ENCODE assay signal across 17 mouse cellular contexts in the genomic region with DNA sequence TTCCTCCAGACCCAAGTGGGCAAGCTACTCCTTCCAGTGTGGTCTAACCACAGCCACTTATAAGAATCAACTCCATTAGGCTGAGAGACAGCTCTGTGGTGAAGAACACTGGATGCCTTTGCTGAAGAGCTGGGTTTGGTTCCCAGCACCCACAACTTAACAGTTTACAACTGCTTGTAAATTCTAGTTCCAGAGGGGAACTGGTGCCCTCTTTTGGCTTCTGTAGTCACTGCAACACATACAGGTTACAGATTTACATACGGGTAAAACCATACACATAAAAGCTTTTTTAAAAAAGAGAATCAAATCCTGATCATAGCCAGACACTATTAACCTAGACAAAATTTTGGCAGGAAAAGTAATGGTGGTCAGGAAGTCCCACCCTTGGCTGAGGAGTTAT. TPM values are rescaled to one million over a fixed set of nuclear protein-coding genes. Genes with fewer than 3 reads are reported as not detected.
A peak's percentile ranks its signal among the peaks of the same experiment; 100 is the strongest.
DNase-seq lines count a peak whose midpoint lies in the region; ATAC-seq and TF ChIP-seq lines count a peak whose summit lies in the region.
"Had no signal": no experiment of that assay in that cellular context is flagged by ENCODE, and none has a peak within 500 bp of the region (broad histone marks: within the 10 kb centered on the region; RNA-seq: fewer than 3 reads in every experiment).

No protein-coding gene starts in this region.

- H3K4me1 ChIP-seq in kidney, postnatal 0 days (replicated peaks; ENCODE audit: insufficient read depth, low read length): 0 out of 2 replicates have a peak, but pooled peaks cover 11% of the 10 kb centered on the region
- H3K4me1 ChIP-seq in neural tube, embryonic 15.5 days: peaks cover 18% of the 10 kb centered on the region
- H3K4me1 ChIP-seq: intestine, embryonic 15.5 days; liver, embryonic 15.5 days; stomach, embryonic 15.5 days had no signal

- no peaks in the 10 kb centered on the region for H3K9me3 ChIP-seq in kidney, postnatal 0 days (replicated peaks; ENCODE audit: low read length)
- H3K9me3 ChIP-seq in neural tube, embryonic 15.5 days (replicated peaks): no peaks in the 10 kb centered on the region
- H3K9me3 ChIP-seq: G1E; intestine, embryonic 15.5 days; liver, embryonic 15.5 days; stomach, embryonic 15.5 days had no signal

- H3K27ac ChIP-seq in kidney, postnatal 0 days: no peak overlapping the region
- no peak overlapping the region for H3K27ac ChIP-seq in neural tube, embryonic 15.5 days (replicated peaks)
- H3K27ac ChIP-seq: intestine, embryonic 15.5 days; liver, embryonic 15.5 days; stomach, embryonic 15.5 days had no signal

- 97% methylated on average over 1 of the region's 1 CpGs for WGBS in kidney, postnatal 0 days
- WGBS in neural tube, embryonic 15.5 days: 90% methylated on average over 1 of the region's 1 CpGs

- H3K9ac ChIP-seq in kidney, postnatal 0 days (ENCODE audit: low read depth, low read length): no peak overlapping the region
- no peak overlapping the region for H3K9ac ChIP-seq in neural tube, embryonic 15.5 days (replicated peaks)
- H3K9ac ChIP-seq: forebrain, postnatal 0 days; intestine, embryonic 15.5 days; liver, embryonic 15.5 days; stomach, embryonic 15.5 days had no signal

- no peaks in the 10 kb centered on the region for H3K27me3 ChIP-seq in kidney, postnatal 0 days (ENCODE audit: insufficient read depth, low read length)
- H3K27me3 ChIP-seq in neural tube, embryonic 15.5 days (replicated peaks): no peaks in the 10 kb centered on the region
- H3K27me3 ChIP-seq: intestine, embryonic 15.5 days; liver, embryonic 15.5 days; stomach, embryonic 15.5 days had no signal

- no peak overlapping the region for H3K4me2 ChIP-seq in kidney, postnatal 0 days (ENCODE audit: low read length)
- no peak overlapping the region for H3K4me2 ChIP-seq in neural tube, embryonic 15.5 days
- H3K4me2 ChIP-seq: intestine, embryonic 15.5 days; liver, embryonic 15.5 days; stomach, embryonic 15.5 days had no signal

- no peak overlapping the region for H3K4me3 ChIP-seq in kidney, postnatal 0 days (replicated peaks; ENCODE audit: low read depth, low read length)
- no peak overlapping the region for H3K4me3 ChIP-seq in neural tube, embryonic 15.5 days (replicated peaks)
- H3K4me3 ChIP-seq: intestine, embryonic 15.5 days; liver, embryonic 15.5 days; stomach, embryonic 15.5 days had no signal

- ATAC-seq in kidney, postnatal 0 days (replicated peaks; ENCODE audit: low FRiP score, low read depth): no peak
- no peak for ATAC-seq in neural tube, embryonic 15.5 days (ENCODE audit: low FRiP score)
- ATAC-seq: forebrain, postnatal 0 days; intestine, embryonic 15.5 days had no signal

- H3K36me3 ChIP-seq in kidney, postnatal 0 days (ENCODE audit: insufficient read depth, low read length): no peaks in the 10 kb centered on the region
- H3K36me3 ChIP-seq in neural tube, embryonic 15.5 days: no peaks in the 10 kb centered on the region
- H3K36me3 ChIP-seq: G1E; intestine, embryonic 15.5 days; liver, embryonic 15.5 days; stomach, embryonic 15.5 days had no signal

- DNase-seq in kidney, postnatal 0 days (ENCODE audit: low spot score): no peak
- no peak for DNase-seq in kidney, postnatal 14 days
- peak; percentile 3 for DNase-seq in 3T3-L1 (ENCODE audit: low read depth, low spot score)
- peak; percentile 29 for DNase-seq in A20 (ENCODE audit: low read depth, low spot score)
- DNase-seq in R1 (ENCODE audit: low read depth, low spot score): peak; percentile 52
- no peak for DNase-seq in thymus, postnatal 25 days
- DNase-seq: adrenal gland, postnatal 25 days; cerebellum, adult 2 months; forebrain, postnatal 0 days; layer of hippocampus, adult 9-11 months; lung, postnatal 36 days; spleen, adult 18-20 months had no signal

- peak; percentile 15; the same call in 1 of the 2 replicates for TF ChIP-seq CTCF in kidney, postnatal 0 days (IDR thresholded peaks at IDR 0.05; ENCODE audit: low read depth)

RNA-seq across cellular contexts. Expression of gene Efcab11, which starts 50.8 kb away (rescaled TPM):
- 6.8 and 8.3 TPM in 2 replicates for polyA plus RNA-seq in kidney, postnatal 0 days (2015; fragmentation: Nextera tagmentation; extraction: Ambion mirVana)
- 2.5 and 4.1 TPM in 2 replicates for polyA plus RNA-seq in neural tube, embryonic 15.5 days (2015; fragmentation: Nextera tagmentation; extraction: Ambion mirVana)

RNA-seq across cellular contexts. Expression of gene Tdp1, which starts 50.8 kb away (rescaled TPM):
- 31.3 and 37.9 TPM in 2 replicates for polyA plus RNA-seq in kidney, postnatal 0 days (2015; fragmentation: Nextera tagmentation; extraction: Ambion mirVana)
- polyA plus RNA-seq in neural tube, embryonic 15.5 days (2015; fragmentation: Nextera tagmentation; extraction: Ambion mirVana): 43.7 and 45.0 TPM in 2 replicates

Comparison
In these comparisons a context has a peak if more than half of its experiments do, and no peak if none do; other contexts are left out.
1. DNase-seq: peak in 3T3-L1 (single experiment), A20 (single experiment) and R1 (single experiment); none in kidney, postnatal 0 days (single experiment), kidney, postnatal 14 days (single experiment) and thymus, postnatal 25 days (single experiment).